Mouse (Mus musculus) common myeloid progenitor, adult 5-6 weeks (primary cell): ENCODE data around the gene Pth2. TPM values are rescaled to one million over a fixed set of nuclear protein-coding genes. Genes with fewer than 3 reads are reported as not detected.

Source experiments
- ATAC-seq: replicated peaks from 2 replicates; pipeline ENCODE4 v1.8.0; 2016; ENCODE audit warnings: low read depth, mild to moderate bottlenecking, moderate TSS enrichment, inconsistent platforms; ENCODE audit not compliant: poor library complexity, severe bottlenecking
- total RNA-seq: library from RNA; stranded (forward); fragments of 200-1000, 187-1606 nt; gene quantifications from 2 replicates; pipeline ENCODE4 v1.2.3, GENCODE M21; 2017

Gene Pth2
- total RNA-seq, 1 experiment from 2014 or later, result not detected

DNA sequence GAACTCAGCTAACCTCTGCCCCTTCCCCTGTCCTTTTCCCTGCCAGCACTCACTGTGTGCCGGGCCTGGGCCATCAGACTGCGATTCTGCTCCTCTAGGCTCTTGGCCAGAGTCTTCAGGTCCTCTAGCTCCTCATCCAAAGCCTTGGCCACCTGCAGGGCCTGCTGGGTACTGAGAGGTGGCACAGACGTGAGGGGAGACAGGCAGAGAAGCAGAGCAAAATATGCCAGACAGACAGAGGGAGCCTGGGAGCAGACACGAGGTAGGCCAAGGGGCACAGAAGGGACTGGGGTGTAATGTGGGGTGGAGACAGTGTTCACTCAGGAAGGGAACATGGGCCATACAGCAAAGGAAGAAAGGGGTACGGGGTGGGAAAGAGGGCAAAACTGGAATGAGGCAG is 12.6 kb downstream of the Pth2 start:
- ATAC-seq, result no peak

DNA sequence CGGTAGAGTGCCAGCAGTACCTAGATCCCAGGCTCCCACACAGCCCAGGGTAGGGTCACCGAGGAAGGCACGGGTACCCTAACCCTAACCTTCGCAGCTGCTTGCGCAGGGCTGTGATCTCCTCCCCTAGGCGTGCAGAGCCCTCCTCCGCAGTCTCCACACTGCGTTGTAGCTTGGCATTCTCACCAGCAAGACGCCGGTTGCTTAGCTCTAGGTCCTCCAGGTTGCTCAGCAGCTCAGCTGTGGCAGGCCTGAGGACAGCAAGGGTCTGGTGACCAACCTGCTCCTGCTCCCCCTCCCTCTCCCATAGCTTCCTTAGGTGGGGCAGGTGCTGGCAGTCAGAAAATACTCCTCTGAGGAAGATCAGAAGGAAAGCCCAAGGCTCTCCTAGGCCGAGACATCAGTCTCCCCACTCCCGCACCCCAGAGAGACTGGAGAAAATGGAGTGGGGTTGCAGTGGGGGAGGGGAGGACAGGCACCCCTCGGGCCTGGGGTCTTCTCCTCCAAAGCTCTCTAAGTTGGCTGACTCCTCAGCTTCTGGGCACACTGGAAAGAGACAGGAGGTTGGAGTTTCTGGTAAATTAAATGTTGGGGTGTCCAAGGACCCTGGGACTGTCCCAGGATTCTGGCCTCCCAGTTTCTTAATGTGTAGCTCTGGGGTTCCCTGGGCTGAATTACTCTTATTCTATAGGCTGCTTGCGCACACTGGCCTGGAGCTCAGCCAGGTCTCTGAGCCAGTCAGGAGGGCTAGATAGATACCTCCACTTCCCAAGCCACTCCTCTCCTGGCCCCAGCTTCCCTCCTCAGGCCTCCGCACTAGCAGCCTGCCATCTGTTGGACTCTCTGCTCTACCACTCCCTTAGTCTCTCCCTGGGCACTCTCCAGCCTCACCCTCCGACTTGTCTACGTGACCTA is 13.3 kb downstream of the Pth2 start:
- ATAC-seq, result no peak

- ATAC-seq, result no peak
Measured at GRCm38 (mm10) chr7:45195341-45196175, 14.8 kb downstream of the Pth2 start.

DNA sequence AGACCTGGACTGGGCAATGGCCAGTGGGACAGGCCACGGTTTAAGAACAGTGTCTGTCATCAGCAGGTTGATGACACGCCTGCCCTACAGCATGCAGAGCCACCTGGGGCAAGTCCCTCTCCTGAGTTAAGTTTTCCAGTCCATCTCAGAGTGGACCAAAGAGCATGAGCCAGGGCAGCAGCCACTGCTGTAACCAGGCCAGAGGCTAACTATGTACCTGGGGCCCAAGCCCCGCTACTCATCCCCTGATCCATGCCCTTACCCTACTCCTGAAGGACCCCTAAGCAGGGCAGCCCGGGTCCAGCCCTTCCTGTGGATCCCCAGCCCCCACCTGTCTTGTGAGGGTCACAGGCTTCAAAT is 15.4 kb downstream of the Pth2 start:
- no peak for ATAC-seq

DNA sequence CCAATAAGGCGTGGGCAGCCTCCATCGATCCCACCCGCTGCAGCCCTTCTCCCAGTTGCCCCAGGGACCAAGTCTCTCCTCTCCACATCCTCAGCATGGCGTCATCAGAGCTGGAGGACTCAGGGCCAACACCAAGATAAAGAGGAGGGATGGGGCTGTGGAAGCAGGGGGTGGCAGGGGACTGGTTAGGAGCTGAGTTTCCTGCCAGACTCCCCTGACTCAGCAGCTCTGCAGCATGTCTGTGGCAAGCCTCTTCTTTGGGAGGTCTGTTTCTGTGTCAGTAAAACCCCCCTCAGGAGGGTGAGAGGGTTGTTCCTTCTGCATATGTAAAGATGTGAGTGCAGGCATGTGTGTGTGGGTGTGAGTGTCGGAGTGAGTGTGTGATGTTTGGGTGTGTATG is 16.2 kb downstream of the Pth2 start:
- peak; percentile 46 for ATAC-seq

GRCm38 (mm10) chr7:45198435-45198834 is 17.6 kb downstream of the Pth2 start:
- peak; percentile 80 for ATAC-seq

GRCm38 (mm10) chr7:45198961-45199360 is 18.2 kb downstream of the Pth2 start:
- ATAC-seq, result no peak

DNA sequence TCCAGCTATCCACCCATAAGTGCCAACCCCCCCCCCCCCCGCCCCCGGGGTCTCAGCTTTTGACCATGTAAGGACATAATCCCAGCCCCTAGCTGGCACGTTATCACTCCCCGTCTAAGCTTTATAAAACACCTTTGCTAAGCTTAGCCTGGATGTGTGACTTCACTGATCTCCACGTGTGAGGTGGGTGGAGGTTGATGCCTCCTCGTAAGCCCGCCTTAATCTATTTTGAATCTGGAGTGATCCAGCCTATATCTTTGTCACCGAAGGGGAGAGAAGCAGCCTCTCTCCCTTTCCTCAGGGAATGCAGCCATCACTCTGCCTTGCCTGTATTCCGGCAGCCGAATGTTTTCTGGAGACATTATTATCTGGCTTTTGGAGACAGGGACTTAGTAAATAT is 21.9 kb downstream of the Pth2 start:
- ATAC-seq, result no peak

GRCm38 (mm10) chr7:45204380-45205143 is 23.8 kb downstream of the Pth2 start, which contains the start of gene Ccdc155:
Gene Ccdc155 (minus strand): TSS chr7:45204892.
- ATAC-seq, result peak; percentile 94

- no peak for ATAC-seq
Measured at GRCm38 (mm10) chr7:45208260-45208659, 27.5 kb downstream of the Pth2 start.

DNA sequence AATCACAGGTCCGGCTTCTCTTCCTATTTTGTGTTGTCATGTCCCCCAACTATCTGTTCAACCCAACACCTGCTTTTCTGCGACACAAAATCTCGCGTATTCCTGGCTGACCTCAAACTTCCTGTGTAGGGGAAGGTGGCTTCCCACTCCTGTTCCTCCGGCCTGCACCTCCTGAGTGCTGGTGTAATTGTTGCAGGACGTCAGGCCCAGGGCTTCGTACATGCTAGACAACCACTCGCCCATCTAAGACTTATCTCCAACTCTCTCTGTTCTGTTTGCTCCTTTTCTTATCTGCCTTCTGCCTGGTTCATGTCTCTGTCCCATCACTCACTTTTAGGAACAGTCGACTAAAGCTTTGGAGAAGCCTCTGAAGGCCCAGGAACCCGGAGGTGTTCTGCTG is 30.3 kb downstream of the Pth2 start:
- no peak for ATAC-seq

- ATAC-seq, result peak; percentile 82
Measured at GRCm38 (mm10) chr7:45211851-45212251, 31.1 kb downstream of the Pth2 start, which contains the start of gene Dkkl1. Gene Dkkl1 (minus strand): TSS chr7:45212147.

DNA sequence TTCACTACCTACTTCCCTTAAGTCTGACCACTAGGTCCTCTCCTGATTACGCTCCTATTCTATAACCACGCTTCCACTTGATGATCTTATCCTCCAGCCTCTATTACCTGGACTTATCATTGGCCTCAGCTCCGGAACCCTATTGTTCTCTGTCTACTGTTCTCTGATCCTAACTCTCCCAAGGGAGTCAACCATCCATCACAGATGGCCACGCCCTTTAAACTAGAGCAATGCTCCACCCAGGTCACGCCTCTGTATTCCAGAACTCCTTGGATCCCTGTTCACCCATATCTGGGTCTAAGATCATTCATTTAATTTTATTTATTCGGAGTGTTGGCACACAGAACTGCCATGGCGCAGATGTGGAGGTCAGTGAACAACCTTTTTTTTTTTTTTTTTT is 31.6 kb downstream of the Pth2 start:
- 0 out of 2 replicates have a peak, but pooled peaks have one; percentile 20 for ATAC-seq

DNA sequence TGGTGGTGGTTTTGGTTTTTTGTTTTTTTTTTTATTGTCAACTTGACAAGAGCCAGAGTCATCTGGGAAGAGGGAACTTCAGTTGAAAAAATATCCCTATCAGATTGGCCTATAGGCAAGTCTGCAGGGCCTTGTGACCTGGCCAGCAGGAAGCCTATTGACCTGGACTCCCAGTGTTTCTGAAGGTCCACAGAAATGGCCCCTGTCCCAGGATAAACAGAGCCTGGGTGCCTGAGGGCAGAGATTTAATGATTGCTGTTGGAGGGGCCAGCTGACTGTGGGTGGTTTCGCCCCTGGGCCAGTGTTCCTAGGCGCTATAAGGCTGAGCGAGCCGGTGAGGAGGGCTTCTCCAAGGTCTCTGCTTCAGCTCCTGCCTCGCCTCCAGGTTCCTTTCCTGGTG is 32.9 kb downstream of the Pth2 start:
- no peak for ATAC-seq

GRCm38 (mm10) chr7:45215673-45216441 is 35.1 kb downstream of the Pth2 start, which contains the start of gene Tead2:
Gene Tead2 (plus strand): TSS chr7:45215753.
- ATAC-seq, result no peak

GRCm38 (mm10) chr7:45216442-45217183 is 35.8 kb downstream of the Pth2 start:
- ATAC-seq, result peak; percentile 39; the same call in 1 of the 2 replicates

- ATAC-seq, result no peak
Measured at GRCm38 (mm10) chr7:45221680-45222079, 40.9 kb downstream of the Pth2 start.

DNA sequence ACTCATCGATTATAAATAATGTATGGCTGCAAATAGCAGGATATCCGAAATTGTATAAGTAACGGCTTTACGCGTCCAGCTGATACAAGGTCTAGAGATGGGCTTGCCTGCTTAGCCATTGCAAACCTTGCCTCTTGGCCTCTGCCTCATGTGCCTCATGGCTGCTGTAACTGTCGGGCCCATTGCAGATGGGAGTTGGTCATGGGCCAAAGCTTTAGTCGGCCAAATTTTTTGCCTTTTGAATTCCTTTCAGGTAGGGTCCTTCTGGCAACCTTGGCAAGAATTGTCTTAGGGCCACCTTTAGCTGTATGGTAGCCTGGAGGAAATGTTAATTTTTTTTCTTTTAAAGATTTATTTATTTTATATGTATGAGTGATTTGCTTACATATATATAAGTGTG is 44.0 kb downstream of the Pth2 start:
- ATAC-seq, result no peak

DNA sequence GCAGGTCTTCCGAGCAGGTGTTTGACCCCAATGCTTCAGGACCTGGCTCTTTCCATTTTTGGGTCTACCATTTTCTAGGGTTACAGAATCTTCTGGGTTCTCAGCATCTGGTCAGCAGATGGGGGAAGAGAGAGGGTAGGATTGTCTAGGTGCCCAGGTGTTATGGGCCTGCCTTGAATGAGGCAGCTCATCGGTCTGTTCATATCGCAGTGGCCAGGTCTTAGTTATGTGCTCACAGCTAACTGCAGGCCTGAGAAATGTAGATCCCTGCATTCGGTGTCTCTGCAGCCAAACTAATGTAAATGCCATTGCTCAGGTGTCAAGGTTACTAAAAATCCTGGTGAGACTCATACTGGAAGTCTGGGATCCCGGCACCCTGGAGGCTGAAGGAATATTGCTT is 45.6 kb downstream of the Pth2 start:
- no peak for ATAC-seq
